Comparison of ENCODE assay signal across 14 mouse cellular contexts in genomic region chr12:73340642-73341293, GRCm38 (mm10). TPM values are rescaled to one million over a fixed set of nuclear protein-coding genes. Genes with fewer than 3 reads are reported as not detected.
DNase-seq lines count a peak whose midpoint lies in the region; ATAC-seq lines count a peak whose summit lies in the region.
"Had no signal": no experiment of that assay in that cellular context is flagged by ENCODE, and none has a peak within 500 bp of the region (broad histone marks: within the 10 kb centered on the region; RNA-seq: fewer than 3 reads in every experiment).

No protein-coding gene starts in this region.

- ATAC-seq in neural tube, embryonic 12.5 days (ENCODE audit: low FRiP score, low read depth), result 0 out of 2 replicates have a peak, but pooled peaks have one; percentile 53
- ATAC-seq in megakaryocyte, adult 5-6 weeks (ENCODE audit: poor library complexity, severe bottlenecking), result no peak
- ATAC-seq: forebrain, embryonic 15.5 days; inflammation-experienced regulatory T-cells, adult 6 months had no signal

- H3K9me3 ChIP-seq in neural tube, embryonic 12.5 days, result no peaks in the 10 kb centered on the region
- no peaks in the 10 kb centered on the region for H3K9me3 ChIP-seq in limb, embryonic 10.5 days (replicated peaks)
- H3K9me3 ChIP-seq: forebrain, embryonic 15.5 days had no signal

- H3K4me3 ChIP-seq in neural tube, embryonic 12.5 days, result no peak overlapping the region
- no peak overlapping the region for H3K4me3 ChIP-seq in limb, embryonic 10.5 days
- H3K4me3 ChIP-seq: forebrain, embryonic 15.5 days had no signal

- H3K9ac ChIP-seq in neural tube, embryonic 12.5 days, result no peak overlapping the region
- H3K9ac ChIP-seq: forebrain, embryonic 15.5 days had no signal

- peak; percentile 70 for DNase-seq in heart, adult 11 months
- DNase-seq in heart, postnatal 4 days, result no peak
- DNase-seq in neural tube, embryonic 10.5 days (ENCODE audit: extremely low spot score, low spot score), result no peak
- peak; percentile 57 for DNase-seq in limb, embryonic 10.5 days (ENCODE audit: low spot score)
- DNase-seq in telencephalon, adult 2 months (ENCODE audit: low read depth, low spot score), result peak; percentile 3
- no peak for DNase-seq in thymus, postnatal 4 days
- DNase-seq: adrenal gland, postnatal 36 days; cerebellum, adult 9-11 months; lung, postnatal 14 days; spleen, adult 18-20 months had no signal

- H3K27me3 ChIP-seq in neural tube, embryonic 12.5 days (replicated peaks), result no peaks in the 10 kb centered on the region
- H3K27me3 ChIP-seq in limb, embryonic 10.5 days (ENCODE audit: low read depth, poor library complexity, severe bottlenecking), result peaks cover 11% of the 10 kb centered on the region; the same call in 1 of the 2 replicates
- H3K27me3 ChIP-seq: forebrain, embryonic 15.5 days had no signal

- peaks cover 7% of the 10 kb centered on the region; the same call in 1 of the 2 replicates for H3K4me1 ChIP-seq in neural tube, embryonic 12.5 days
- peaks cover 70% of the 10 kb centered on the region for H3K4me1 ChIP-seq in limb, embryonic 10.5 days

- no peak overlapping the region for H3K27ac ChIP-seq in neural tube, embryonic 12.5 days
- H3K27ac ChIP-seq in limb, embryonic 10.5 days, result peak overlapping the region; percentile 66; the same call in 1 of the 2 replicates
- H3K27ac ChIP-seq: forebrain, embryonic 15.5 days had no signal

- peaks cover 7% of the 10 kb centered on the region; the same call in 1 of the 2 replicates for H3K36me3 ChIP-seq in neural tube, embryonic 12.5 days
- H3K36me3 ChIP-seq in limb, embryonic 10.5 days, result peaks cover 7% of the 10 kb centered on the region
- H3K36me3 ChIP-seq: forebrain, embryonic 15.5 days had no signal

- 14% methylated on average over 8 of the region's 8 CpGs for WGBS in neural tube, embryonic 12.5 days
- 23% methylated on average over 8 of the region's 8 CpGs for WGBS in limb, embryonic 10.5 days

- no peak overlapping the region for H3K4me2 ChIP-seq in neural tube, embryonic 12.5 days (replicated peaks)
- H3K4me2 ChIP-seq: forebrain, embryonic 15.5 days had no signal

RNA-seq across cellular contexts. Expression of gene Slc38a6, which starts 54.2 kb away (rescaled TPM):
- total RNA-seq in heart, postnatal 4 days (2021), result 1 to 10 TPM; 7.4 to 8.5 TPM
- 10.0 and 12.6 TPM in 2 replicates for polyA plus RNA-seq in neural tube, embryonic 12.5 days (2016; fragmentation: Nextera tagmentation; extraction: Ambion mirVana)
- 8.6 and 10.8 TPM in 2 replicates for polyA plus RNA-seq in limb, embryonic 10.5 days (2016; fragmentation: Nextera tagmentation; extraction: Ambion mirVana)
- 7.9 and 9.0 TPM in 2 replicates for total RNA-seq in megakaryocyte, adult 5-6 weeks (2015)
- 5.0 and 7.2 TPM in 2 replicates for total RNA-seq in megakaryocyte, adult 5-6 weeks (2017)

RNA-seq across cellular contexts. Expression of gene Trmt5, which starts 54.3 kb away (rescaled TPM):
- total RNA-seq in heart, postnatal 4 days (2021), result 10 to 100 TPM; 29.6 to 30.5 TPM
- 16.2 and 18.8 TPM in 2 replicates for polyA plus RNA-seq in neural tube, embryonic 12.5 days (2016; fragmentation: Nextera tagmentation; extraction: Ambion mirVana)
- 23.3 and 24.5 TPM in 2 replicates for polyA plus RNA-seq in limb, embryonic 10.5 days (2016; fragmentation: Nextera tagmentation; extraction: Ambion mirVana)
- total RNA-seq in megakaryocyte, adult 5-6 weeks (2015), result 16.0 and 16.2 TPM in 2 replicates
- 11.6 and 14.5 TPM in 2 replicates for total RNA-seq in megakaryocyte, adult 5-6 weeks (2017)

Comparison
In these comparisons a context has a peak if more than half of its experiments do, and no peak if none do; other contexts are left out.
1. DNase-seq: peak in heart, adult 11 months (single experiment), limb, embryonic 10.5 days (single experiment) and telencephalon, adult 2 months (single experiment); none in heart, postnatal 4 days (single experiment), neural tube, embryonic 10.5 days (single experiment) and thymus, postnatal 4 days (single experiment).